Mouse (Mus musculus) thymus, adult 2 months (tissue): ENCODE data around the gene Map6. TPM values are rescaled to one million over a fixed set of nuclear protein-coding genes. Genes with fewer than 3 reads are reported as not detected.

Source experiments
- DNase-seq: peaks from one replicate; pipeline ENCODE4 v3.0.0; 2021
- H3K27ac ChIP-seq: fragments of 200-500 bp; 2 replicates; pipeline ENCODE4 v1.5.1; 2012; ENCODE audit warnings: low read length, control low read depth; ENCODE audit not compliant: control insufficient read depth, insufficient read depth
- H3K27me3 ChIP-seq: fragments of 200-500 bp; 2 replicates; pipeline ENCODE4 v1.6.1; 2012; ENCODE audit warnings: mild to moderate bottlenecking, low read length, moderate library complexity, mixed read lengths; ENCODE audit not compliant: control insufficient read depth, insufficient read depth
- H3K36me3 ChIP-seq: fragments of 200-500 bp; 2 replicates; pipeline ENCODE4 v1.6.1; 2012; ENCODE audit warnings: mild to moderate bottlenecking, low read length, moderate library complexity; ENCODE audit not compliant: control insufficient read depth, insufficient read depth
- H3K4me1 ChIP-seq: fragments of 200-500 bp; replicated peaks from 2 replicates; pipeline ENCODE4 v1.6.1; 2012; ENCODE audit warnings: low read length; ENCODE audit not compliant: control insufficient read depth, insufficient read depth
- H3K4me3 ChIP-seq: fragments of 200-500 bp; 2 replicates; pipeline ENCODE4 v1.5.1; 2012; ENCODE audit warnings: mild to moderate bottlenecking, low read length, control low read depth, moderate library complexity; ENCODE audit not compliant: control insufficient read depth, insufficient read depth
- CTCF ChIP-seq: fragments of 200-500 bp; IDR thresholded peaks from 2 replicates; pipeline ENCODE4 v1.5.1; 2012; ENCODE audit warnings: mild to moderate bottlenecking, control low read depth, low read length, moderate library complexity, borderline replicate concordance; ENCODE audit not compliant: control insufficient read depth, poor library complexity, insufficient read depth; ENCODE audit errors: extremely low read depth
- POLR2A ChIP-seq: fragments of 200-500 bp; IDR thresholded peaks from 2 replicates; pipeline ENCODE4 v1.6.1; 2012; ENCODE audit warnings: mild to moderate bottlenecking, low read length, control low read depth, moderate library complexity; ENCODE audit not compliant: control insufficient read depth, poor library complexity, insufficient read depth; ENCODE audit errors: extremely low read depth
- WGBS: fragments of 180-500 bp; shearing (Covaris S2); methylation state at CpG from one replicate; pipeline ENCODE4 v1.1.7; 2018; 5-methylcytosine and 5-hydroxymethylcytosine counted together
- polyA plus RNA-seq: library from polyadenylated mRNA; depleted of rRNA; stranded (reverse); fragments of >200 nt; gene quantifications from 2 replicates; pipeline ENCODE4 v1.2.3, GENCODE M21; 2012

Map6 gene
- polyA plus RNA-seq, 1 experiment, result 1.3 TPM

- Histone ChIP-seq H3K36me3 (no peaks in the 10 kb centered on the region), H3K27me3 (no peaks in the 10 kb centered on the region), H3K27ac (no peak overlapping the region), H3K4me3 (no peak overlapping the region), H3K4me1 (no peaks in the 10 kb centered on the region)
- no peak for DNase-seq
- 92% methylated on average over 5 of the region's 5 CpGs for WGBS
- TF ChIP-seq CTCF (no peak), POLR2A (no peak)
Observed at GRCm38 (mm10) chr7:99304949-99305372, 37.7 kb downstream of the Map6 start.

- H3K36me3 ChIP-seq, result no peaks in the 10 kb centered on the region
- DNase-seq, result no peak
- 96% methylated on average over 4 of the region's 4 CpGs for WGBS
- H3K4me3 ChIP-seq, result no peak overlapping the region
- H3K4me1 ChIP-seq, result no peaks in the 10 kb centered on the region
- no peaks in the 10 kb centered on the region for H3K27me3 ChIP-seq
- no peak overlapping the region for H3K27ac ChIP-seq
- TF ChIP-seq CTCF (no peak), POLR2A (no peak)
Observed at GRCm38 (mm10) chr7:99305688-99306087, 38.4 kb downstream of the Map6 start.

GRCm38 (mm10) chr7:99306640-99307039, 39.4 kb downstream of the Map6 start:
- Histone ChIP-seq H3K4me1 (peaks cover 2% of the 10 kb centered on the region), H3K27me3 (no peaks in the 10 kb centered on the region), H3K27ac (no peak overlapping the region), H3K36me3 (no peaks in the 10 kb centered on the region), H3K4me3 (no peak overlapping the region)
- TF ChIP-seq POLR2A, result no peak
- TF ChIP-seq CTCF, result no peak
- WGBS, result 83% methylated on average over 3 of the region's 3 CpGs
- no peak for DNase-seq

- no peak overlapping the region for H3K4me3 ChIP-seq
- no peaks in the 10 kb centered on the region for H3K36me3 ChIP-seq
- H3K27ac ChIP-seq, result no peak overlapping the region
- H3K4me1 ChIP-seq, result peaks cover 3% of the 10 kb centered on the region
- WGBS, result 8% methylated on average over 7 of the region's 7 CpGs
- H3K27me3 ChIP-seq, result no peaks in the 10 kb centered on the region
- no peak for DNase-seq
- TF ChIP-seq POLR2A, result no peak
- TF ChIP-seq CTCF, result no peak
Observed at GRCm38 (mm10) chr7:99311433-99311832, 44.2 kb downstream of the Map6 start.

GRCm38 (mm10) chr7:99312058-99312457, 44.8 kb downstream of the Map6 start:
- Histone ChIP-seq H3K4me1 (peaks cover 3% of the 10 kb centered on the region), H3K27me3 (no peaks in the 10 kb centered on the region), H3K36me3 (no peaks in the 10 kb centered on the region), H3K4me3 (no peak overlapping the region), H3K27ac (no peak overlapping the region)
- TF ChIP-seq POLR2A, result no peak
- no peak for TF ChIP-seq CTCF
- WGBS, result 52% methylated on average over 4 of the region's 4 CpGs
- DNase-seq, result no peak

- H3K4me1 ChIP-seq, result peaks cover 5% of the 10 kb centered on the region
- H3K27ac ChIP-seq, result no peak overlapping the region
- WGBS, result 78% methylated on average over 8 of the region's 8 CpGs
- no peaks in the 10 kb centered on the region for H3K27me3 ChIP-seq
- H3K36me3 ChIP-seq, result no peaks in the 10 kb centered on the region
- no peak for TF ChIP-seq CTCF
- TF ChIP-seq POLR2A, result no peak
- DNase-seq, result no peak
- no peak overlapping the region for H3K4me3 ChIP-seq
Observed at GRCm38 (mm10) chr7:99312671-99313143, 45.5 kb downstream of the Map6 start.

GRCm38 (mm10) chr7:99313253-99313652, 46.0 kb downstream of the Map6 start:
- WGBS, result 93% methylated on average over 8 of the region's 8 CpGs
- Histone ChIP-seq H3K27ac (no peak overlapping the region), H3K4me3 (no peak overlapping the region), H3K36me3 (no peaks in the 10 kb centered on the region), H3K4me1 (peaks cover 7% of the 10 kb centered on the region), H3K27me3 (no peaks in the 10 kb centered on the region)
- no peak for TF ChIP-seq CTCF
- no peak for DNase-seq
